ENCODE assay signal across 13 mouse cellular contexts in the genomic region with DNA sequence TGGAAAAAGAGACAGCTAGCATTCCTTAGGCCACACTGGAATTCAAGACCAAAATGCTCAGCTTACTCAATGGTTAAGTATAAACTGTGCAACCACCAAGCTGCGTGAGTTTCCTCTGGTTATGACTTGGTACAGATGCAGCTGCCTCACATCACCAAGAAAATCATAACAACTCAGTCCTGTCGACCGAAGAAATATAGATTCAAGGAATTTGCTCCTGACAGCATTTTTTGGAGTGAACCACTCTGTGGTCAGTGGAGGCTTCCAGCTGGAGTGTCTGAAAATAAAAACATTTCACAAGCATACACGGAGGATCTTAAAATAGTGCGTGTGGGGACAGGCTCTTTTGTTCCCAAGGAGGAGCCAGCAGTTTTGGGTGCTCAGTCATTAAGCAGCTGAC.
DNase-seq lines count a peak whose midpoint lies in the region; ATAC-seq lines count a peak whose summit lies in the region.
"Had no signal": no experiment of that assay in that cellular context is flagged by ENCODE, and none has a peak within 500 bp of the region (broad histone marks: within the 10 kb centered on the region; RNA-seq: fewer than 3 reads in every experiment).

No protein-coding gene starts in this region.

- no peak overlapping the region for H3K4me3 ChIP-seq in heart, embryonic 10.5 days
- H3K4me3 ChIP-seq in intestine, embryonic 15.5 days (replicated peaks): no peak overlapping the region
- H3K4me3 ChIP-seq in liver, embryonic 11.5 days (ENCODE audit: low read depth, low read length): no peak overlapping the region

- peak; percentile 63 for ATAC-seq in intestine, embryonic 15.5 days
- ATAC-seq in megakaryocyte-erythroid progenitor cell, adult 5-6 weeks (replicated peaks; ENCODE audit: low FRiP score, low TSS enrichment, poor library complexity, severe bottlenecking): no peak
- ATAC-seq in liver, embryonic 11.5 days (replicated peaks; ENCODE audit: low FRiP score): no peak
- ATAC-seq: midbrain, embryonic 16.5 days had no signal

- no peaks in the 10 kb centered on the region for H3K36me3 ChIP-seq in heart, embryonic 10.5 days
- H3K36me3 ChIP-seq in intestine, embryonic 15.5 days: no peaks in the 10 kb centered on the region
- H3K36me3 ChIP-seq in liver, embryonic 11.5 days (ENCODE audit: control insufficient read depth, insufficient read depth, low read length): no peaks in the 10 kb centered on the region

- no peak overlapping the region for H3K27ac ChIP-seq in heart, embryonic 10.5 days
- H3K27ac ChIP-seq in intestine, embryonic 15.5 days: no peak overlapping the region
- H3K27ac ChIP-seq in liver, embryonic 11.5 days (ENCODE audit: low read depth, low read length): no peak overlapping the region

- peak; percentile 6 to 7 for DNase-seq in heart, adult 9 months (ENCODE audit: low spot score in 2 of 2)
- DNase-seq in heart, embryonic 10.5 days (ENCODE audit: low spot score): no peak
- peak; percentile 16 for DNase-seq in cerebellum, adult 8-10 months
- DNase-seq in lung, postnatal 36 days: peak; percentile 8
- no peak for DNase-seq in thymus, postnatal 14 days
- no peak for DNase-seq in liver, embryonic 11.5 days (ENCODE audit: low spot score)
- DNase-seq: adrenal gland, postnatal 14 days; gastrocnemius, postnatal 10 days; liver; thymus, adult 18-20 months had no signal

- H3K27me3 ChIP-seq in heart, embryonic 10.5 days (ENCODE audit: insufficient read depth, poor library complexity, severe bottlenecking): no peaks in the 10 kb centered on the region
- no peaks in the 10 kb centered on the region for H3K27me3 ChIP-seq in intestine, embryonic 15.5 days (replicated peaks)
- no peaks in the 10 kb centered on the region for H3K27me3 ChIP-seq in liver, embryonic 11.5 days (replicated peaks; ENCODE audit: control insufficient read depth, insufficient read depth, low read length)

- no peaks in the 10 kb centered on the region for H3K4me1 ChIP-seq in heart, embryonic 10.5 days
- H3K4me1 ChIP-seq in intestine, embryonic 15.5 days (replicated peaks): no peaks in the 10 kb centered on the region
- no peaks in the 10 kb centered on the region for H3K4me1 ChIP-seq in liver, embryonic 11.5 days (replicated peaks; ENCODE audit: control insufficient read depth, insufficient read depth, low read length)

- H3K9ac ChIP-seq in intestine, embryonic 15.5 days: no peak overlapping the region
- H3K9ac ChIP-seq in liver, embryonic 11.5 days (ENCODE audit: low read depth, low read length): no peak overlapping the region

- no peaks in the 10 kb centered on the region for H3K9me3 ChIP-seq in heart, embryonic 10.5 days
- no peaks in the 10 kb centered on the region for H3K9me3 ChIP-seq in intestine, embryonic 15.5 days
- H3K9me3 ChIP-seq in liver, embryonic 11.5 days (ENCODE audit: control insufficient read depth, low read length): no peaks in the 10 kb centered on the region

- no peak overlapping the region for H3K4me2 ChIP-seq in intestine, embryonic 15.5 days (replicated peaks)
- H3K4me2 ChIP-seq in liver, embryonic 11.5 days: no peak overlapping the region

- 75% methylated on average over 5 of the region's 5 CpGs for WGBS in heart, embryonic 10.5 days
- WGBS in intestine, embryonic 15.5 days: 56% methylated on average over 5 of the region's 5 CpGs
- 78% methylated on average over 5 of the region's 5 CpGs for WGBS in liver, embryonic 11.5 days

Comparison
In these comparisons a context has a peak if more than half of its experiments do, and no peak if none do; other contexts are left out.
1. DNase-seq: peak in heart, adult 9 months (2 of 2), cerebellum, adult 8-10 months (single experiment) and lung, postnatal 36 days (single experiment); none in heart, embryonic 10.5 days (single experiment), thymus, postnatal 14 days (single experiment) and liver, embryonic 11.5 days (single experiment).